Mouse (Mus musculus) MEL (cell line): Measurements from ENCODE around the gene Thoc5.

Experiments used
- CTCF ChIP-seq, 3 experiments: IDR thresholded peaks in 2 of 3; conservative IDR thresholded peaks in 1 of 3; 2 replicates each; pipeline ENCODE4 v1.5.1; 2011 to 2012; ENCODE audit warnings: low read length in 3 of 3, low read depth in 2 of 3, mild to moderate bottlenecking in 2 of 3, improper control_type of control experiment in 1 of 3, inconsistent platforms in 1 of 3, mixed read lengths in 1 of 3, moderate library complexity in 1 of 3; ENCODE audit not compliant: control insufficient read depth in 1 of 3, insufficient read depth in 1 of 3, poor library complexity in 1 of 3, severe bottlenecking in 1 of 3
- MAFK ChIP-seq: IDR thresholded peaks from 2 replicates; pipeline ENCODE4 v1.6.1; 2011; ENCODE audit warnings: low read depth, mild to moderate bottlenecking, low read length, improper control_type of control experiment, borderline replicate concordance
- RAD21 ChIP-seq: IDR thresholded peaks from 2 replicates; pipeline ENCODE4 v1.6.1; 2011; ENCODE audit warnings: mild to moderate bottlenecking, low read depth, low read length, improper control_type of control experiment
- ZNF384 ChIP-seq: IDR thresholded peaks from 2 replicates; pipeline ENCODE4 v1.6.1; 2012; ENCODE audit warnings: low read depth, mild to moderate bottlenecking, inconsistent platforms, low read length, improper control_type of control experiment

DNA sequence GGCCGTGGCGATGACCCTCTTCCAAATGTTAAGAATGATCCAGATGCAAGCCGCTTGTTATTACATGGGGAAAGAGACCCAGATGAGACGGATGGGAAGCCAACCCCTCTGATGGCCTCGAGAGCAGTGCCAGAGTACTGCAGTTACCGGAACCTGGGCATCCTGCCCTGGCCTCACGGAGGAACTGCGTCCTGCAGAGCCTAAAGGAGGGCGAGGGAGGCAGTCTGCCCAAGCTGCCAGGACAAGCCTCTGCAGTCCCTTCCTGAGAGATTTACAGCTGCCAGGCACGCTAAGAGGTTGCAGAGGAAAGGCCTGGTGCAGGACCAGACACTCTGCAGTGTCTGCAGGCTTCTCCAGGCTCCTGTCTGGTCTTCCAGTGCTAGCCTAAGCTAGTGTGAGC, 73.3 kb downstream of the Thoc5 start:
- TF ChIP-seq CTCF (IDR thresholded peaks at IDR 0.05 in 2 of 3, conservative IDR thresholded peaks at IDR 0.05 in 1 of 3; ENCODE audit: control insufficient read depth in 1 of 3, insufficient read depth in 1 of 3, low read depth in 2 of 3, low read length in 3 of 3, poor library complexity in 1 of 3, severe bottlenecking in 1 of 3) (no peak), ZNF384 (no peak), MAFK (no peak), RAD21 (no peak)
